Mouse (Mus musculus): ENCODE data around the gene Acta1.

Acta1 gene

DNA sequence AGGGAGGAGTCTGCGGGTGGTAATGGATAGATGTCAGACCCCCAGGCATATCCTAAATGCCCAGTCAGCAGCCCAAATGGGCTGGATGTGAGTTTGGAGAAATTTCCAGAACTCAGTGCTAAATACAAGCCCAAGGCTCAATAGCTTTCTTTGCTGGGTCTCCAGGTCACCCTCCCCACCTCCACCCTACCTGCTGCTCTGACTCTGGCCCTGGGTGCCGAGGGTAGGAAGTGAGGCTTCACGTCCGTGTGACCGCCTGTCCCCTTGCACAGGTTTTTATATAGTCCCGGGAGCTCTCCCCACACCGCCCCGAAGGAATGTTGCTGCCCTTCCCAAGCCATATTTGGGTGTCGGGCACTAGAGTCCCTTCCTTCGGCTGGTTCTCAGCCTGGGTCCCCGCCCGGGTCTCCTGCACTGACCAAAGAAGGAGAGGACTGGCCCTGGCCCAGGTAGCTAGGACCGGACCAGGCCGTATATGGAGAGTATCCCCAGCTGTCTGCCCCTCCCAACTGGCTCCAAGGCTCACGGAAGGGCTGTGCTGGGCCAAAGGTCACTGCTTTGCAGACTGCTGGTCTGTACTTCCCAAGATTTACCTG, at the start of gene Acta1:
Acta1 (minus strand) TSS at position 250 of the 596 bp plus-strand sequence.
- no peak for DNase-seq (ENCODE audit: extremely low spot score)

DNA sequence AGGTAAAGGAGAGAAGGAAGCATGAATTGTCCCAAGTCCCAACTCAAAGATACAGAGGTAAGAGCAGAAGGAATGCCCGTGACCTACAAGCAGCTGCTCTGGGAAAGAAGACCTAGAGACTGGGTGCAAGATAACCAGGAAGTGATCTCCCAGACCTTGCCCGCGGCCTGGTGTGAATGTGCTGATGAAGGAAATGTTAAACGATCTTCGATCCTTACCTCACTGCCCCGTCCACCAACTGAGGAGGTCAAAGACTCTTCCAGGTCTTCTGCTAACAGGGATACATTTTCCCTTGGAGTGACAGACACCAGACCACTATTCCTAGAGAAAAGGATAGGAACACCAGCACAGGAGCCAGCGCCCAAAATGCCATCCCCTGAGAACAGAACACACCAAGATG, 34.5 kb upstream of the Acta1 start:
- DNase-seq (ENCODE audit: extremely low spot score), result no peak

DNA sequence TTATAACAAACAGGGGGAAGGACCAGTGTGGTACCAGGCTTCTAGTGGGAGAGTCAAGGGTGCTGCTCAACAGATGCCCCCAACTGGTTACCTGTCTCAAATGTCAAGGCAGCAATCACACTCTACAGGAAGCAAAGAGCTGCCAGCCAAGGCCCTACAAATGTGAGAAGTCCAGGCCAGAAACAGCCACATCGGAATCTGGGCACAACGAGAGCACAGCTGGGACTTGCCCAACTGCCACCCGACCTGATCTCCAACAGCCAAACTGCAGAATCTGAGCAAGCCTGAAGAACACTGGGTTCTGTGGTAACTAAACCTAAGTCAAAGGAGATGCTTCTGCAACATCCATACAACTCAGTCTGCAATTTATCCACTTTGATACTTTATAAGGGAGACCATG, 31.1 kb upstream of the Acta1 start:
- DNase-seq (ENCODE audit: extremely low spot score), result no peak

DNA sequence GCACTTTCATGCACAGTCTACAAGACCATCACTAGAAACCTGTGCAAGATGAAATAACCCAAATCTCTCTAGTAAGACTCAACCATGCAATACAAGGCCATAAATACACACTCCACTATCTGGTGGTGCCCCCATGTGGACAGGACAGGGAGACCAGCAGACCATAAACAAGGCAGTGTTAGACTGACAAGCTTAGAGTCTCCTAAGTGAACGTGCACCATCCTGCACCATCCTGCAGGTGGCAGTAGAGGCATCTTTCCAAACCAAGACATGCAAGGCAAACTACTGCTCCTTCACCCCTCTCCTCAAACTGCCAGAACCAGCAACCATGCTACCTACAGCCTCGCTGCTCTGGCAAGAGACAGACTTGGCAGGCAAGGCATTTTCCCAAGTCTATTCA, 30.2 kb upstream of the Acta1 start:
- peak; percentile 80 for DNase-seq (ENCODE audit: extremely low spot score)

DNA sequence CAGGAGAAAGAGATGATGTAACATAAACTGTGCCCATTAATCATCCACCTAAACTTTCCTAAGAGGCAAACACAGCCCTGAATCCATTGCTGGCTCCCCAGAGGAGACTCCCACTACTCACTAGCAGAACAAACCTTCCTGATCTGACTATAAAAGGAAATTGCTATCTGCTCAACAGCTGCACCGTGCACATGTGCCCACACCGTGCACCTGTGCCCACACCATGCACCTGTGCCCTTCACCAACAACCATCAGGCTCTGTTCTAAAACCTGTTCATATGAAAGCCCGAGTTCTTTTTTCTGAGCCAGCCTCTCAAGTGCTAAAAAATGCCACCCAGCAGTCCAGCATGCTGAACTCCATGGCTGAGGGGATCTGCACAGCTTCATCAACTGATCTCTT, 20.1 kb upstream of the Acta1 start:
- DNase-seq (ENCODE audit: extremely low spot score), result no peak

DNA sequence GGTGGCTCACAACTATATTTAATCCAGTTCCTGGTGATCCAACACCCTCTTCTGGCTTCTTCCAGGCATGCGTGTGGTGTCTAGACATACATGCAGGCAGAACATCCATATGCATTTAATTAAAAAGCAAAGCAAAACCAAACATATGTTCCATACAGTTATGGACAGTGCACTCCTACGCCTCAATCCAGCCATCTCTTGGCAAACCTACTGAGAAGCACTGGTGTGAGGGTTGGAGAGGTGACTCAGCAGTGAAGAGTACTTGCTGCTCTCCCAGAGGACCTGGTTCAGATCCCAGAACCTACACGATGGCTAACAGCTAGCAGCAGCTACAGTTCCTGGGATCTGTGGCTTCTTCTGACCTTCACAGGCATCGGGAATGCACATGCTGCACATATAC, 17.7 kb upstream of the Acta1 start:
- no peak for DNase-seq (ENCODE audit: extremely low spot score)

DNA sequence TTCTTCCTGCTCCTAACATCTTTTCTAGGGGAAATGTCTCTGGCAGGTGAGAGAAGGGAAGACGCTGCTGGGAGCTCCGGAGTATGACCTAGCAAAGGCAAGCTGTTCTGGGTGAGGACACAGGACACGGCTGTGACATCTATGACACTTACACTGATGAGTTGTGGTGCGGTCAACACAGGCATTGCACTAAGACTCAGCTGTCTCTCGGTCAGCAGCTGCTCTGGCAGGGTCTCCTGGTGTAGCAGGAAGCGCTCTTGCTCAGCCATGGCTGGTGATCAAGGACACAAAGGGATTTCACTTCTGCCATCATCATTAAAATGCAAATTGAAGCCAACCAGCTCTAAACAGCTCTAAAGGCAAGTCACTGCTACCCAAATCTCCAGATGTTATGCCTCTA, 13.1 kb upstream of the Acta1 start:
- DNase-seq (ENCODE audit: extremely low spot score), result no peak

DNA sequence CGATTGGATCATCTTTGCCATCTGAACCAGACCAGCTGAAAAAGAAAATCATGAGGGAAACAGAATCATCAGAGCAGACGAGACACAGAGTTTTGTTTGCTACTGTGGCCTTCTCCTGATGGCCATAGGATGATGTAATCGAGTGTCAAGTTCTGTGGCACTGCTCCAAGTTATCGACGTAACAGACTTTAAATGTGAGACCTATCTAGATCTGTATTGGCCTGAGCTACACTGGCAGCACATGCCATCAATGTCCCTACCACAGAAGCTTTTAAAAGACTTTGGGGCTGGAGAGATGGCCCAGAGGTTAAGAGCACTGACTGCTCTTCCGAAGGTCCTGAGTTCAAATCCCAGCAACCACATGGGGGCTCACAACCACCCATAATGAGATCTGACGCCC, 8.1 kb upstream of the Acta1 start:
- DNase-seq (ENCODE audit: extremely low spot score), result no peak

DNA sequence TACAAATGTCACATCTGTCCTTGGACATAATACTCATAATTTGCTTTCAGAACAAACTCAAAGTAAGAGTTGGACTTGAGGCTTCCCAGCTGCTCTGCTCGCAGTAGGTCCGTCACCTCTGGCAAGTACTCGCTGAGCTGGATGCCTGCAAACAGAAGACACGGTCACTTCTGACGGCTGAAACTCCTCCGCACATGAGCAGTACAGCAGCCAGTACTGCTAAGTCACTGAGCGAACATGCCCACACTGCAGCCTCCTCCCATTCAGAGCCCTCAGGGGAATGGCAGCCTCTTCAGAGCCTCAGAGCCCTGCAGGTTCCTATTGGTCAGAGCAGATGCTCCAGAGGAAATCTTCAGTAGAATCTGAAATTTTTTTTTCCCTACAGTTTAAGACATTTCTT, 4.8 kb upstream of the Acta1 start:
- DNase-seq (ENCODE audit: extremely low spot score), result no peak

DNA sequence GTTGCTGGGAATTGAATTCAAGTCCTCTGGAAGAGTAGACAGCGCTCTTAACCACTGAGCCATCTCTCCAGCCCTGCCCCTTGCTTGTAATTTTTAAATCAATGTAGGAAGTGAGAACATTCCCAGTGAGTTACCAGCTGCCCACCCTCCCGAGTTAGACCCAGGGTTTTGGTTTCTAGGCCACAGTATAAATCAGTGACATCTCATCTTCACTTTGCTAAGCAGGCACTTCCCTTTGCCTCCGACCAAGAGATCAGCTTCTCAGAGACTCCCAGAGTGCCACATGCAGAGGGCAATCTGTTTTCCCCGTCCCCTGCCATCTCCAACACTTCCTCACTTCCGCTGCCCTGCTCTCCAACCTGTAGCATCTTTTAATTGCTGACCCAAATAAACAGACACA, 4.0 kb upstream of the Acta1 start:
- no peak for DNase-seq (ENCODE audit: extremely low spot score)

DNA sequence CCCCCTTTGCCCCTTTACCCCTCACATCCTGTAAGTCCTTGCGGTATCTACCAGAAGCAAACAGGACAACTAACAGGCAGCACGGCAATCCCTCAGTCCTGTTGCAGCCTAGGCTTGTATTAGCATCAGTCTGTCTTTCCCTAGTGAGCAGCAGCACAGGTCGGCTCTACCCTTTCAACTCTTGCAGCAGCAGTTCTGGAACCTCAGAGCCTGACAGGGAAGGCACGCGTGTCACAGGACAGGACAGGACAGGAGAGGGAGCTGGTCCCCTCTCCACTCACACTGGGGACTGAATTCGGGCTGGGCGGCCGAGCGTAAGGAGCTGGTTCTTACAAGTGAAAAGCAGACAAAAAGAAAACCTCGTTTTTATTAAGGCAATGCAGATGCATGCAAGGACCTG, 2.2 kb upstream of the Acta1 start:
- no peak for DNase-seq (ENCODE audit: extremely low spot score)

DNA sequence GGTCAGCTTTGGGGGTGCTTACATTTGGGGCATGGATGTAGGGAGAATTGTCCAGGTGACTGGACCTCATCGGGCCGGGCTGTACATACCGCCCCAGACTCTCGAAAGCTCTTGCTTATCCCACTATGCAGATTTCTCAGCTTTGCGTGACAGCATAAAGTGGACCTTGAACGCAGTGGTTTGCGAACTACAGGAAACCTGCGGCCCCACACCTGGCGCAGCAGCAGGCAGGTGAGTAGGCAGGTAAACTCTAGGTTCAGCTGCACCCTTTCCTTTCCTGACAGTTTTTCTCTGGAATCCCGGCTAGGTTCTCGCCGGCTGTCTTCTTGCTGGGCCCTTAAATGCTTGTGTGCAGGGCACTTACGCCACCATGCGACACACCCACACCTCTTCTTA, 1.8 kb upstream of the Acta1 start:
- no peak for DNase-seq (ENCODE audit: extremely low spot score)

DNA sequence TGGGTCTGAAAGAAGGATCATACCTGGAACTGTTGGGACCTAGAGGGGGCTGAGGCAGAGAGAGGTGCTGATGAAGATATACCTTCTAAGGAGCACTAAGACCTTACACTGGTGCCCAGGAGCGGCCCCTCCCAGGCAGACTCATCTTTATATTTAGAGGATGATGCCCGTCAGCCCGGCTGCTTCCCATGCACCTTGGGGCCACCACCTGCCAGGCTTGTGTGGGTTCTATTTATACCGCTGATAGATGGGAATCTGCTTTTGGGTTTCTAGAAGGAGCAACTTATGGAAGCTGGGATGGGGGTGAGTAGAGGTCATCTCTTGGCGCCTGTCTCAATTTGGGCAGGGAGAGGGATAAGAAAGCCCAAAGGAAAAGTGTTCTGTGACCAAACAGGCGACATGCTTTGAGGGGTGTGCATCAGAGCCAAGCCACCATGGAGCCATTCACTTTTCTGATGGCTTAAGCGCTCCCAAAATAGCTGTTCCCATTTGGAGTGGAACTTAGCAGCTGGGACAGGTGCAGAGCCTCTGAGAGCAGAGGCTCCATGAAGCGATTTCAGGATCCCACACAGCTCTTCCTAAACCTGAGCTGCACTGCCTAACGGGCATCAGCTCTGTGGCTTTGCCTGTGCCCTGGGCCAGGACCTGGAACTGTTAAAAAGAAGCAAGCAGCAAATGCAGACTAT, 1.3 kb upstream of the Acta1 start:
- DNase-seq (ENCODE audit: extremely low spot score), result no peak

DNA sequence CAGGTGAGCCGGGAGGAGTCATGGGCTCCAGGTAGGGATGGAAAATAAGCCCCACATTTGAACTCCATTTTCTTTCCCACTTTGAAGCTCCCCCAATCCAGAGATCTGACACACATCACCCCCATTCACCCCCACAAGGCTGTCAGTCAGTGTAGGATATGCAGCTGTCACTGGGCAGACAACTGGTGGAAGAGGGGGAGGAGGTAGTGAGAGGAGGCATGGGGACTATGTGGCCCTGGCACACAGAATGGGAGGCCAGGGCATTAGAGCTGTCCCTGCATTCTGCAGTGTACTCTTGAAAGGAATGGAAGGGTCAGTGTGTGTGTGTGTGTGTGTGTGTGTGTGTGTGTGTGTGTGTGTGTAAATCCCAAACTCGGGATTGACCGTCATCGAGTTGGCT, 679 bp upstream of the Acta1 start:
- no peak for DNase-seq (ENCODE audit: extremely low spot score)

DNA sequence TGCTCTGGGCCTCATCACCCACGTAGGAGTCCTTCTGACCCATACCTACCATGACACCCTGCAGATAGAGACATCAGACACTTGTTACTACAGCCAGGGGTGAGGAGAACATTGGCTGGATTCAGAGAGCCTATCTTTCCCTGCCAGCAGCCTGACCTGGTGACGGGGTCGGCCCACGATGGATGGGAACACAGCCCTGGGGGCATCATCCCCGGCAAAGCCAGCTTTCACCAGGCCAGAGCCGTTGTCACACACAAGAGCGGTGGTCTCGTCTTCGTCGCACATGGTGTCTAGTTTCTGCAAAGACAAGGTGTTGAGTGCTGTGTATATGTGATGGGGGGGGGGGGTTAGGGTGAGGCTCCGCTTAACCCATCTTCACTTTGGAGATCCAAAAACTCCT, 1.1 kb downstream of the Acta1 start:
- DNase-seq (ENCODE audit: extremely low spot score), result no peak

DNA sequence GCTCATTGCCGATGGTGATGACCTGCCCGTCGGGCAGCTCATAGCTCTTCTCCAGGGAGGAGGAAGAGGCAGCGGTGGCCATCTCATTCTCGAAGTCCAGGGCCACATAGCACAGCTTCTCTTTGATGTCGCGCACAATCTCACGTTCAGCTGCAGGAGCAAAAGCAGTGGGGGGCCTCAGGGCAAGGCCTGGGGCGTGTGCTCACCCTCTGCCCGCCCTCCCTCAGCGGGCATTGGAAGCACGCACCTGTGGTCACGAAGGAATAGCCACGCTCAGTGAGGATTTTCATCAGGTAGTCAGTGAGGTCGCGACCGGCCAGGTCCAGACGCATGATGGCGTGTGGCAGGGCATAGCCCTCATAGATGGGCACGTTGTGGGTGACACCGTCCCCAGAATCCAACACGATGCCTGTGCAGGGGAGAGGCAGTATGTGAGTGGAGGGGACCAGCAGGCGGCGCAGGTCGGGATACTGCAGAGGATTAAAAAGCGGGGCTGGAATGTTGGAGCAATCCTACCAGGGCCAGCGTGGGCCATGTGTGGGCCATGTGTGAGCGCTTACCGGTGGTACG, 1.9 kb downstream of the Acta1 start:
- no peak for DNase-seq (ENCODE audit: extremely low spot score)

DNA sequence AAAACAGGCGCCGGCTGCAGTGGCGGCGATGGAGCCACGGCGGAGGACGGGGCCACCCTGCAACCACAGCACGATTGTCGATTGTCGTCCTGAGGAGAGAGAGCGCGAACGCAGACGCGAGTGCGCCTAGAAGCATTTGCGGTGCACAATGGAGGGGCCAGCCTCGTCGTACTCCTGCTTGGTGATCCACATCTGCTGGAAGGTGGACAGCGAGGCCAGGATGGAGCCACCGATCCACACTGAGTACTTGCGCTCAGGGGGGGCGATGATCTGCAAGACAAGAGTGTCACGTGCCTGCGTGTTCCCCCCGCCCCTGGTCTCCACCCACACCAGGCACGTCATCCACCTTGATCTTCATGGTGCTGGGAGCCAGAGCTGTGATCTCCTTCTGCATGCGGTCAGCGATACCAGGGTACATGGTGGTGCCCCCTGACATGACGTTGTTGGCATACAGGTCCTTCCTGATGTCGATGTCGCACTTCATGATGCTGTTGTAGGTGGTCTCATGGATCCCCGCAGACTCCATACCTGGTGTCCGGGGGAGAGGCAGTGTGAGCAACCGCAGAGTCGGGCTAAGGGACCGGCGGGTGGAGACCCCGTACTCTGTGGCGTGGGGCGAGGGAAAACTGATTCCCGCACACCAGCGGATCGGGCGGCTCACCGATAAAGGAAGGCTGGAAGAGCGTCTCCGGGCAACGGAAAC, 2.5 kb downstream of the Acta1 start:
- peak; percentile 16 for DNase-seq (ENCODE audit: extremely low spot score)

DNA sequence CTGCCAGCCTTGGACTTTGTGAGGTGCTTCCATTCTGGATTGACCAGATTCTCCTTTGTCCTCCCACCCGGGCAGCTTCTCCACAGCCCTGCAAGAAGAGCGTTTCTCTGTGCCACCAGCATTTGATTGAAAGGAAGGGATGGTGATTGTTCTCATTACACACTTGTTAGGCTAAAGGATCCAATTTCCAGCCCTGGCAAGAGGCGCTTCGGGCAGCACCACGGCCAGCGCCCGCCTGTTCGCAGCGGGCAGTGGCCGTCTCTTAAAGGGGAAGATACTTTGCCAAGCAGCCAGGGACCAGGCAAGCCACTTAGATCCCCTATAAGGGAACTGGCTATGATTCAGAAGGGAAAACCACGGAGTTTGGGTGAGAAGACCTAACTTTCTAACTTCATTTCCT, 3.3 kb downstream of the Acta1 start:
- DNase-seq (ENCODE audit: extremely low spot score), result peak; percentile 73

DNA sequence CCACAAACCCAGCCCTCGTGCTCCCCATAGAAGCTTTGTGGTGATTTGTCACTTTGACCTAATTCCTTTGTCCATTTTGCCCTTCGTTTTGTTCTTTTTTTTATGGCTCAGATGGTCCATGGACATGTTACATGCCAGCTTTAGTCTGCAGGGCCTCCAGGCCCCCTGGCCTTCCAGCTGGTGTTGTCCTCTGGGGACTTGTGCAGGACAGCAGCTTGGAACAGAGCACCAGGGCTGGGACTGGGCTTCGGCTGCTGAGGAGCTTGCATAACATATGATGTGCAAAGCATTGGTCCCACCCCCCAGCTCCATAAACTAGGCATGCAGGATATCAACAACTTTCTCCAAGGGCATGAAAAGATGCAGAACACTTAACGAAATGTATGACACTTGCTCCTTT, 4.8 kb downstream of the Acta1 start:
- no peak for DNase-seq (ENCODE audit: extremely low spot score)

DNA sequence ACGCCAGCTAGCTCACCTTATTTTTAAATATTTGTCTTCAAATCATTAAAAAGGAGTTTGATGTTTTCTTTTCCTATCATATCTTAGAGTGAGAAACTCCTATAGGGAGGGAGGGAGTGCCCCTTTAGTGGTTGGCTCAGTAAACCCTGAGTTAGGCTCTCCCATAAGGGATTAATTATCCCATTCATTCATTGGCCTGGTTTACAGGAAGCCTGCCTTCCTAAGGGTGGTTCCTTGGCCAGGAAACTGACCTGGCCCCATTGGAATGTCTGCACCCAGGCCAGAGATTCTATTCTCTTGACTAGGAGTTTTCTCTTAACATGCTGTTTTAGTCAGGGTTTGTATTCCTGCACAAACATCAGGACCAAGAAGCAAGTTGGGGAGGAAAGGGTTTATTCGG, 6.6 kb downstream of the Acta1 start:
- DNase-seq (ENCODE audit: extremely low spot score), result no peak

DNA sequence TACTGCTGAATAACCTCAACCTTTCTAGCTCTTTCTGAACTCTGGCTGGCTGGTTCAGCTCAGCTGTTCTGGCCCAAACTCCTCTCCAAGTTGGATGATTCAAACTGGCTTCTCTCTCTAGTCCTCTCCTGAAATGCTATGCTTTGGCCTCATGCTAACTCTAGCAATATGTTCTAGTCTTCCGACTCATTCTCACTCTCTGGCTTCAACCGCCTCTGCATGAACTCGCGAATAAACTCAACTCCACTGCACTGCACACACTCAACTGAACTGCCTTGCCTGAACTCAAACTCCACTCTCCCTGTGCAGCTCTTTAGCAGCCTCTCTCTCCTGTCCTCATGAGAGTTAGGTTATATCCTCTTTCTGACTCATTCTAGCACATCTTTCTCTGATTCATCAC, 7.4 kb downstream of the Acta1 start:
- no peak for DNase-seq (ENCODE audit: extremely low spot score)

DNA sequence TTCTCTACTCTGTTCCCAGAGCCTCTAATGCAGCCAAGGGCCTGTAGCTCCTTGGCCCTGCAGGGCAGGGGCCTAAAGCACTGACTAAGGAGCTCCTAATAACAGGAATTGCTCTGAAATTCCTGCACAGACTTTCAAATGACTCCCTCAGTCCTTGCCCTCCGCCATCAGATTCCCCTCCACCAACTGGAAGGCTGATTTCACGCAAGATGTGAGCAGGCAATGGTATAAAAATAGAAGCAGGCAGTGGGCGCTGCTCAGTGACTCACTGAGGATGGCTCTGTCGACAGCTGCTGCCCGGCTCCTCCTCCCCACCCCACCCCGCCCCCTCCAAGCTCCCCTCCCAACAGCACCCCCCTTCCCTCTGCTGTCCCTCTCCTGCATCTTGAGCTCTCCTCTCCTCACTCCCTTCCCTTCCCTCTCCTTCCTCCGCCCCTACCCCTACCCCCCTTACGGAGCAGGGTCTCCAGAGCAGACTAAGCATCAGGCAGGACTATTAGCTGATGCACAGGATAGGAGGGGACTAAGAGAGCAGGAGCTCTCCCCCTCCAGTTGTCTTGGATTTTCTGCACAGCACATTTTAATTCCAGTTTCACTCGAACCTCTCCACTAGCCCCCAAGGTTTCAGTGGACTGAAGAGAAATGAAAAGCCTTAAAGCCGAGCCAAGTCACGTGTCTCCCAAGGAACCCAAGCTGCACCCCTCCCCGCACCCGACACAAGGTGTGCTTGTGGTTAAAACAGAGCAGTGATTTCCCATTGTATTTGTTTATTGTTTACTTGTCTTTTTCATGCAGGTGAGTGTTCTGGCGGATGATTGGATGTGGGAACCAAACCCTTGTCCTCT, 9.6 kb downstream of the Acta1 start:
- DNase-seq (ENCODE audit: extremely low spot score), result no peak
